Mouse (Mus musculus): ENCODE measurements around the gene Epb41l4b.

Epb41l4b gene

DNA sequence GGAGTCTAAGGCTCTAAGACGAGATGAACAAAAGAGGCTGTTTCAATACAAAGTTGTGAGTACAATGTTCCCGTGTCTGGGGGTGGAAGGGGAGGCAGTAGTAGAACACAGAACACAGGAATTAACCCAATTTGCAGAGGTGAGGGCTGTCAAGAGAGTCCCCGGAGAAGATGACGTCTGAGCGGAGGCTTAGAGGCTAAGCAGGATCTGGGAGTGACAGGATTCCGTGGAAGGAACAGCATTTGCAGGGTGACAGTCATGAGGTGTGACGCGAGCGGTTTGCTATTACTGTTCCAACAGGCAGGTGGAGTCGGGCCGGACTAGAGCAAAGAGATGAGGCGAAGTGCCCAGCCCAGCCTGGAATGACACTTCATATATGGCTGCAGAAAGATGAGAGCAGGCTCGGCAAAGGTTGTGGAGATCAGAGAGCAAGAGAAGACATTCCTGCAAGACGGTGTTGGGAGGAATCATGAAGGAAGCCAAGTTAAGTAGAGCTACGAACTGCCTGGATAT, 82.9 kb downstream of the Epb41l4b start:
- no peak for DNase-seq (ENCODE audit: low spot score)

DNA sequence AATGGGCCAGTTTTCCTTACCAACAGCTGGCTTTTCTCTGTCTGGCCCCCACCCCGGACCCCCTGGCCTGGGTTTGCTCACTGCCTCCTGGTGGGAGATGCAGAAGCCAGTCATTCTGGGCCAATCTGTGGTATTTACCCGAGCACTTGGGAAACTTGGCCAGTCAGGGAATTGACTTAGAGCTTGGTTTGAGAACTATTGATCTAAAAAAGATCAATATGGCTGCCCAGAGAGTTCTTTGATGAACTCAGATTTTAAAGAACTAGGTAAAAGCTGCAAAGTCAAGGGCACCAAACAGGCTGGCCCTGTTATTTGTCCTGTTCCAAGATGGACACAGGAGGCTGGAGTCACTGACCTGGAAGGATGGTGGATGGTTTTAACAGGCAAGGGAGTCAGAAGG, 84.6 kb downstream of the Epb41l4b start:
- no peak for DNase-seq (ENCODE audit: low spot score)

DNA sequence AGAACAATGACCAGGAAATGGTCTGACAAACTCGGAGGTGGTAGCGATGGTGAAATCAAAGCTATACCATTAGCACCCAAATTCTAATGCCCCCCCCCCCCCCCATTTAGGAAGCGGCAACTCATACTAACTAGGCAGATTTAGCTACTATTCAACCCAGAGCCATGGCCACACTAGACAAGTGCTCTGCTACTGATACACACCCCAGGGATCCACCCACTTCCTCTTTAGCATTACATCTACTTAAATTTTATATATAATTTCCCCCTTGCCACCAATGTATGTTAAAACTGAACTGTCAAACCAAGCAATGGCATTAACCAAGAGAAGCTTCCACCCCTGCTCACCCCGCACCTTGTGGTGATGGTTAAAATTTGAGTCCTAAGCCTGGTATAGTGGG, 85.6 kb downstream of the Epb41l4b start:
- DNase-seq (ENCODE audit: low spot score), result no peak

DNA sequence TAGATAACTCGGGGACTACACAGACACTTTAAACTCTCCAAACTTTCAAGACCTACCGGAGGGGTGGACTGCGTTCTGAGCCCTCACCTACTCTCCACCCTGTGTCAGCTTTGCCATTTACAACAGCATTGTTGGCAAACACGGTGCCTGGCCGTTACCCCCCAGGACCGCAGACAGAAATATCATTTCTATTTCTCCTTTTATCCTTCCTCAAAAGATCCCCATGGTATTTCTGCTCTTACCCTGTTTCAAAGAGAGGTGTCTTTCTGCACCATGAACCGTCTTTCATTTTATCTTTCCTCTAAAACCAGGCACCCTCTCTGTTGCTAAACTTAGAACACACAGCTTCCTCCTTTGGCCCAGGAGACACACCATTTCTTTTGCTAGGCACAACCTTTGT, 87.6 kb downstream of the Epb41l4b start:
- no peak for DNase-seq (ENCODE audit: low spot score)

DNA sequence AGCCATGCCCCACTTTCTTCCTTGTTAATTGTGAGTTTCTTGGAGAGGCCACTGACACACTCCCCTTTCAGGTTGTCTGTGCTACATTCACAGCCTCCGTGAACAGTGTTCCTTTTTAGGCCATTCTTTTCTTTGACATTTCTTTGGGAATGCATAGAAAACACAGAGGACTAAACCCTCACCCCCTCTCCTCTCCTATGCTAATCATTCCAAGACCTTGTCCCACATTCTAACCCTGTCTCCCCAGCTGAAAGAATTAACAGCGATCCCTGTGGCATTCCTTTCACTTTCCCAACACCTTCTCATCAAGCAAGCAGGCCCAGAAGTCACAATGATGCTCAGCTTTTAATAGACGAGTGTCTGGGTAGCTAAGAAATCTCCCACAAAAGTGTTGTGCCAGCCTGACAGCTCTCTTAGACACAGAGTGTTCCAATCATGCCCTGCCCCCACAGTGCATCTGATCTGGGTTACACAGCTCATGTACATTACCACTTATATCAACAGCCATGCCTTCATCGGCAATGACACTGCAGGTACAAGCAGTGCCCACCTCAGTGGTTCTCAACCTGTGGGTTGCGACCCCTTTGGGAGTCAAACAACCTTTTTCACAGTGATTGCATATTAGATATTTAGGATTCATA, 93.8 kb downstream of the Epb41l4b start:
- DNase-seq (ENCODE audit: low spot score), result no peak

DNA sequence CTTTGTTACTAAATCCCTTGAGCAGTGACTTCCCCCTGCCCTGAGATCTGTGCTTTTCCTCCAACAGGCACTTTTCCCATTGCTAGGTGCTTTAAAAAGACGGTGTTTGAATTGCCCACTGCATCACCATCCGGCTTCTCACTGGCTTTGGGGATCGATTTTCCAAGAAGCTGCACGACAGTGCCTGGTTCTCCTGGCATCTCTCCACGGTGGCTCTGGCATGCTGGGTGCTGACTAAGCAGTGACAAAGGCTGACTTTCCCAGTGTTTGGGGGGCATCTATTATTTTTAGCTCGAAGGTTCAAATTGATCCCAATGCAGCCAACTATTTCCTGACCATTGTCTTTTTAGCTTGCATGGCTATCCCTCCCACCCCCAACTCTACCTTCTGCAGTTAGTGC, 94.7 kb downstream of the Epb41l4b start:
- no peak for DNase-seq (ENCODE audit: low spot score)

DNA sequence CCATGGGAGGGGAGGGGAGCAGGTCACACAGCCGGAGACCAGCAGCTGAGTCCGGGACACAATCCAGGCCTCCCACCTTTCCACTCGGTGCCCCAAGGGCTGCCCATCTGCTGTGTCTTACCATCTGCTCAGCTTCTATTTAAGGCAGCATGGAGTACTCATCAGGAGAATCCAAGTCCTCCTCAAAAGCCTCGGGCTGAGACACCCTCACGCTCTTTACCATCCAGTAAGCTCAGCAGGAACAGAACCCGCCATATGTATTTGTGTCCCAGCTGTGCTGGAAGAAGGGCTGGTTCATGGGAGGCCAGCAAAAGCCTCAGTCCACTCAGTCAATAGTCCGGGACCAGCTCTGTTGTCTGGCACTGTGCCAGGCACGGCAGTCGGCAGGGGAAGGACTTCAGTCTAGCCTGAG, 97.1 kb downstream of the Epb41l4b start:
- DNase-seq (ENCODE audit: low spot score), result no peak

DNA sequence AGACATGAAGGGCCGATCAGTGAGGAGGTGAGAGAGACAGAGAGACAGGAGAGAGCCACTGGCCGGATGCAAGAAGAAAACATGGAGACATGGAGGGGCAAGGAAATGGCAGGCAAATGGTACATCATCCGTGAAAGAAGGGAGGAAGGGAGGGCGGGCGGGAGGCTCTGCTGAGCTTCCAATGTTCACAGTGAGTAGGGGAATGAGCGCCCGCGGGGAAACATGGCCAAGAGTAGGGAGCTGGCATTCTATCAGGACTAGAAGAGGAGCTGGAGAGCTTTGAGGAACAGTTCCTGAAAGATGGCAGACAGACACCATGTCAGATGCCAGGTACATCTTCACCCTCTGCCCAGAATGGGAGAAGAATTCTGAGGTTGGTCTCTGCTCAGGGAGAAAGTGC, 99.6 kb downstream of the Epb41l4b start:
- DNase-seq (ENCODE audit: low spot score), result no peak

DNA sequence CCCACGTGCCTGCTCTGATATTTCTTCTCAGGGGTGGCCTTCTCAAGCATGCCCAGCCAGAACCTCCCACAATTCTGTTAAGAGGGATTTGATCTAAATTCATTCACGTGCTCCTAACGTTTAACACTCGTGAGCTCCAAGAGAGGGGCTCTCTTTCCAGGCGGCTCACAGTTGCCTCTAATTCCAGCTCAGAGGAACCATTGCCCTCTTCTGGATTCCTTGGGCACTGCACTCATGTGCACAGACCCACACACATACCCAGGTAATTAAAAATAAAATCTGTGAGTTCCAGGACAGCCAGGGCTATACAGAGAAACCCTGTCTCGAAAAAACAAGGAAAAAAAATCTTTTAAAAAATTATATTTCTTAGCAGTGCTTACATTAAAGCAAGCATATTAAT, 101.6 kb downstream of the Epb41l4b start:
- no peak for DNase-seq (ENCODE audit: low spot score)

DNA sequence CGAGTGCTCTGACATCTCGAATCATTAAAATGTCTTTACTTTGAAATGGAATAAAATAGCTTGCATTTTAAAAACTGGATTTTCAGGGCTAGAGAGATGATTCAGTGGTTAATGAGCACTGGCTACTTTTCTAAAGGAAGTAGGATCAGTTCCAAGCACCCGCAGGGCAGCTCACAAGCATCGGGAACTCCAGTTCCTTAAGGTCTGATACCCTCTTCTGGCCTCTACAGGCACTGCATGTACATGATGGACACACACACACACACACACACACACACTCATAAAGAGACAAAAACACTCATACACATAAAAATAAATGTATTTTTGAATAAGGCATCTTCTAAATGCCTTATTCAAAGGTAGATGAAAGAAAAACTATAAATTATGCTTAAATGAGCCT, 102.0 kb downstream of the Epb41l4b start:
- no peak for DNase-seq (ENCODE audit: low spot score)

DNA sequence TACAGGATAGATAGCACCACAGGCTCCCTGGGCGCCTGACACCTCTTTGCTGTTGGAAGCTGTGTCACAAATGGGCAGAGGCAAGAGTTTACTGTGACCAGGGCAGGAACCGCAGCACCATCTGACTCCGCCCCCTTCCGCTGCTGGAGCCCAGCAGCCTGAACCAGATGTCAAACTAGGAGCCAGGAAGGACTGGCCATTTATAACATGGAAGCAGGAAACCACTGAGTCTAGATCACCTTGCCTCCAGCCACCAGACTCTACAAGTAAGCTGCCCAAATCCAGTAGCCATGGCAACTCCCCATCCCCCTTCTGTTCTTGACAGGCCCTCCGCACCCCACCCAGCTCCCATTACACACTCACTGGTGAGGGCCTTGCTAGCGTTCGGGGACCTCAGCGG, 102.8 kb downstream of the Epb41l4b start:
- no peak for DNase-seq (ENCODE audit: low spot score)

DNA sequence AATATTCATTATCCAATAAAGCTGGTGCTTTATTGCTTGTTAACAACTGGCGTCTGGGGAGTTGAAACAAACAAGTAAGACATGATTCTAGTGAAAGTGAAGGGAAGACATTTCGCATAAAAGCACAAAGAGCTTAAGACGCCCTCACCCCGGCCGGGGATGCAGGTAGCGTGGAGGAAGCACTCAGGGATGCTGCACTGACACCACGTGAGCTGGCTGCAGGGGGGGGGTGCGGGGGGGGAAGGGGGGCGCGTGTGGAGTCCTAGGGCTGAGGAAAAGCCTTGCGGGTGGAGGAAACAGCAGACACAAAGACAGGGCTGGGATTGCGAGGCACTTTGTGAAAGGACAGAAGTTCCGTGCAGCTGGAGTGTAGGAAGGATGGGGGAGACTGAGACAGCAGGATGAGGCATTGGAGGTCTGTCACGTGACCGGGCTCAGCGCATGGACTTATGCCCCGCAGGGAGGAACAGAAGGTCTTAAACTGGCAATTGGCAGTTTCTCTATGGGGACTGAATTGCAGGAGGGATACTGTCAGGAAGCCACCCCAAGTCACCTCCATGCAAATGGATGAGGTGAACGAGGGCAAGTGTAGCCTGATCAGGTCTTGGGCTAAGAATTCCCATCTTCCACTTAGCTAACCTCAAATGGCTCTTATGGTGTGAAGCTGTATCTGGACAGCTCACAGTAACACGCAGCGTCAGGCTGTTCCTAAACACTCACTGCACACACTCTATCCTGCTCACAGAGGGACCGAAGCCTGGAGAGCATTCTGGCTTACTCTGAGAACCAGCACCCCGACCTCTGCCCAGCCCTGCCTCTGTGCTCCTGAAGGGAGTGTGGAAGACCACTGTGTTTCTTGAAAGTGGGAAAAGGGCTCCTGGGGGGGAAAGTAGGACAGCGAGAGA, 103.9 kb downstream of the Epb41l4b start:
- no peak for DNase-seq (ENCODE audit: low spot score)

DNA sequence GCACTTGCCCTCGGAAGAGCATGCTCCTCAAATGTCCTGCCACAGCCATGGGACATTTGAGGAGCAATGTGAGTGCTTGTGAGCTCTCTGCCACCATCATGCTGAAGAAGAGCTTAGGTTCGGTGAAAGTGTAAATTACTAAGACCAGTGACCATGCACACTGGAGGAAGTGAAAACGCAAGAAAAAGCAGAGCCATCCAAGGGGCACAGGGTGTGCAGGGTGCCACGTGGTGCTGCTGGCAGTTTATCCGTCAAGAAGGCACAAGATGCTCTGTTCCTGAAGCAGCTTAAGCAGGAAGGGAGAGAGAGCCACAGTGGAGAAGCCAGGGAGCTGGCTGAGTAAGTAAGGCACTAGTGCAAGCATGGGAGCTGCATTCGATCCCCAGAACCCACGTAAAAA, 105.7 kb downstream of the Epb41l4b start:
- DNase-seq (ENCODE audit: low spot score), result no peak

DNA sequence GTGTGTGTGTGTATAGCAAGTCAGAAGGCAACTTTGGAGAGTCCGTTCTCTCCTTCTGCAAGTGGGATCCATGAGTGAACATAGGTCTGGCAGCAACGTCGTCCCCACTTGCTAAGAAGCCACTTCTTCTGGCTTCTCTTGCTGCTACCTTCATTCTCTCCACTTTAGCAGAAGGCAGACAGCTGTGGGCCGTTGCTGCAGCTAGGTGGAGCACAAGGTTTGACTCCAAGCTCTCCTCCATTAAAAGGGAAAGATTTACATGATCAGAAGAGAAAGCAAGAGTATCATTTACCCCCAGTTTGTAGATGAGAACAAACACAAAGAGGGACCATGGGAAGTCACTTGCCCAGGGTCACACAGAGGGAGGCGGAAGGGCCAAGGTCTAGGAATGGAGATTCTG, 109.1 kb downstream of the Epb41l4b start:
- DNase-seq (ENCODE audit: low spot score), result no peak

DNA sequence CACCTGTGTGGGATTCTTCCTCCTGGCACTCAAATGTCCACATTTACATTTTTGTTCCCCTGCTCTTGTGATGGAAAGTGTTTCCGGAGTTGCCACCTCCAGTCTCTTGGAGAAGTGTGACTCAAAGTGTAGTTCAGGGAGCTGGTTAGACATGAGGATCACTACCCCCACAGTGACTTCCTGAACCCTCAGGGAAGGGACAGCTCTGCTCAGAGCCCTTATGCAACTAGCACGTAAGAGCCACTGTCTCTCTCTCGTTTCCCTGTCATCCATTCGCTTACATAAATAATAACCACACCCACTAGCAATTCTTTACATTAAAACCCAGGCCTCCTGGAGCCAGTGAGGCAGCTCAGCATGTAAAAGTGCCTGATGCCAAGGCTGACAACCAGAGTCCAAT, 111.8 kb downstream of the Epb41l4b start:
- DNase-seq (ENCODE audit: low spot score), result no peak

DNA sequence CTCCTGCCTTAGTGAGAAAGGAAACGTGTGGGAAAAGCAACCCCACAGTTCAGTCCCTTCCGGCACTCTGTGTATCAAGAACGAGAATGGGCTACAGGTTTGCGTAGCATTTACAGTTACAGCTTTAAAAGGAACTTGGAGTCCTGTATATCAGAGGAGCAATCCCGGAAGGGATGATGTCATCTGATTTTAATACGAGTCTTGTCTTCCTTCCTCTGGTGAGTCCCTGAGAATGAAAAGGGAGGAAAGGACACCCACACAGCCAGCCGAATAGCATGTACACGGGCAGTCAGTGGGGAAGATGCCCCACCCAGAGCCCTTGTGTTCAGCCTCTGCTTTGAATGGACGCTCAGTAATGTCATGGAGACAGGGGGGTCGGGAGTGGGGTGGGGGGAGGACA, 115.3 kb downstream of the Epb41l4b start:
- no peak for DNase-seq (ENCODE audit: low spot score)

DNA sequence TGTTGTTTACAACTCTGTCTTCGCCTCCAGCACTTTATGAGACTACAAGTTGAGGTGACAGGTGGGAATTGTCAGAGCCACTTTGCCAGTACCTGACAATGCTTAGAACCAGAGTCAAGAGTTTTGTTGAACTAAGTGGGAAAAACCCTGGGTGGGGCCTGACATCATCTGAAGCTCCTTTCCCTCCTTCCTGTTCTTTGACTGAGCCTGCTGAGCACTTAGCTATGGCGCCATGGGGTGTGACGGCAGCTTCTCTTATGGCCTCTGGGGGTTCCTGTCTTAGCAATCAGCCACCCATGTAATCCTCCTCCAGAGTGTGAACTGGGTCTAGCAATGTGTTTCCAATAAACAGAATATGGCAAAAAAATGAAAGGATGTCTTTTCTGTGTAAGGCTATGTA, 119.7 kb downstream of the Epb41l4b start:
- no peak for DNase-seq (ENCODE audit: low spot score)

DNA sequence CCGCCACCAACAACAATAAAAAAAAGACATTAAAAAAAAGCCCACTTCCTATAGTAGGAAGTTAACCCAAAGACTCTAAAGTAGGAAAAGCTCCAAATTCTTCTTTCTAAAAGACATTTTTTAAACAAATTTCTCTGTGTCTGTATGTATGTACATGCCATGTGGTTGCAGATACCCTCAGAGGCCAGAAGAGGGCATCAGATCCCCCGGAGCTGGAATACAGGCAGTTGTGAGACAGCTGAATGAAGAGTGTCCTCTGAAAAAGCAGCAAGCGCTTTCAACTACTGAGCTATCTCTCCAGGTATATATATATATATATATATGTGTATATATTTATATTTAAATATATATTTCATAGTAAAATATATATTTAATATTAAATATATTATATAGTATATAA, 121.9 kb downstream of the Epb41l4b start:
- DNase-seq (ENCODE audit: low spot score), result no peak

DNA sequence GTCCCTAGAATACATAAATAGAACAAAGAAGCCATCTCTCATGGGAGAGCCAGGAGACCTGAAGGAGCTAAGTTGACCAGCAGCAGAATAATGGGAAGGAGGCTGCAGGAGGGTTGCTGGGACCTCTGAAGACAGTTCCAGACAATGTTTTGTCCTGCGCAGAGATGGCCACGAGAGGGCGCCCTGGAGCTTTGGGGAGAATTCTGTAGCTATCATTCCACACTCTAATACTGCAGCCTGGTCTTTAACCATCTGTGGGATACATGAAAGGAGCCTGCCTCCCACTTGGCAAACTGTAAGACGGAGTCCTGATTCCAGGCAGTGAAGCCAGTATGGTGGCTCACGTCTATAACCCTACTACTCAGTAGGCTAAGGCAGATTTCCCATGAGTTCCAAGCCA, 126.0 kb downstream of the Epb41l4b start:
- DNase-seq (ENCODE audit: low spot score), result peak; percentile 79

DNA sequence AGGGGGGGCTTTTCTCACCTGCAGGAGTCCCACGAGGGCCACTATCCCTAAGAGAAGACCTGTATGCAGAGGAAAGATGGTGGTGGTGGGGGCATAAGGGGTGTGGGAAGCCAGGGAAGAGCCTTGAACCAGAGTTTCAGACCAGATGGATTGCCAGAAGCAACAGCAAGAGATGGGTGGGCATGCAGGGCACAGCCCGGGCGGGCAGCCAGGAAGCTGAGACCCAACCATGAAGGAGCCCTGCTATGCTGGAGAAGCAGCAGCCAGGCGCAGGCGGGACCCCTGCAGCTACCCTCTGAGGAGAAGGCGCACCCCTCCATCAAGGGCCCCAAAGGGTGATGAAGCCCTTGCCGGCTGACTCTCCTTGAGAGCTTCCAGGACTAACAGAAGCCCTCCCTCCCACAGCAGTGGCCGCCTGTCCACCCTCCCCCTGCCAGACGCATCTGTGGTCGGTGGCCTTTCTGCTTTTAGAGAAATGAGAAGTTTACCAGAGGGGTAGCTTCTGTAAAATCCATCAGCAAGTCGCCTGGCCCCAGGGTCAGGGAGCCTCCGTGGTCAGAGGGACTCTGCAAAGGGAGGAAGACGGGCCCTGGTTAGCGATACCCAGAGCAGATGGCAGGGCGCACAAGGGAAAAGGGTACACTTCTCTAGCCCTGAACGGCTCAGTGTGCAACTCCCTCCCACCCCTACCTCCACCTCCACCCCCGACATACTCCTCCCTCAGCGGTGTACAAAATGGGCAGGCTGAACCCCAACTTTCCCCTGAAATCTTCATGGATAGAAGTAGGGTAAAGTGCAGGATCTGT, 126.7 kb downstream of the Epb41l4b start:
- no peak for DNase-seq (ENCODE audit: low spot score)

DNA sequence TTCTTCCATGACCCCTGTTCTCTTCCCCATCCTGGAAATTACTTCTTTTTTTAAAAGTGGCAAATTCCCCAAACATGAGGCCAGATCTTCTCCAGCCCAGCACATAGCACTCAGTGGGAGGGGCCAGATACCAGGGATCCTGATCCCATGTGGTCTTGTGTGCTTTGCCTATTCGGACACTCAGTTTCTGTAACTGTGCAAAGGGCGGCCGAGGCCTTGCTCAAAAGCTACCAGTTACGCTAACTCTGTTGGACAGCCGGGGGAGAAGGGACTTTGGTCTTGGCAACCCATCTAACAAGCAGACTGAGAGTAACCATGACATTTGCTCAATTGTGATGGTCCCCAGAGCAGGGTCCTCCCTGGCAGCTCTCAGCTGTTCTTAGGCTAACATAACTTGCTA, 128.2 kb downstream of the Epb41l4b start:
- no peak for DNase-seq (ENCODE audit: low spot score)

DNA sequence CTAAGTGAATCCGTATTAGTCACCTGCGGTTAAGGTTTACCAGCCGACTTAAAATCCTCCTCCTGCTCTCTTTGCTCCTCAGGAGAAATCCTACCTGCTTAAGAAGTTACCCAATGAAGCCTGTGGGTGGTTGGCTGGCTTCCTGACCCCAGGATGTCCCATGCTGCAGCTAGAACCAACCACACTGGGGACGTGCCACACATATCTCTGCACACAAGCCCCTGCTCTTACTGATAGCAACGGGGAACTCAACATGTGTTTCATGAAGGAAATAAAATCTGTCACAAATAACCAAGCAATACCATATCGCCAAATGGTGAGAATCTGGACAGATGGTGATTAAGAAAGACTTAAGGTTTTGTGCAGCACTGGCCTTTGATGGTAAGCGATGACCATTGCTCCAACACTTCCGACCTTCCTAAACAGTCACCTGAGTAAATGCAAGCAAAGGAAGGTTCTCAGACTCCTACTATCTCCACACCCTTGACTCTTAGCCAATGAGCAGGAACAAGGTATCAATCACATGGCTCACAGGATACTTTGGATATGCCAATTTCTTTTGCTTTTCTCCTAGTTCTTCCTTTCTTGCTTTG, 131.7 kb downstream of the Epb41l4b start:
- DNase-seq (ENCODE audit: low spot score), result no peak

All from urinary bladder, postnatal 14 days (tissue).